Mouse (Mus musculus): ENCODE data around the gene Fzd2.
"Not testable (repeated sequence)": the region's sequence is repeated elsewhere in the genome, so short reads cannot be mapped to it uniquely, and the experiment has no call there.

GRCm38 (mm10) chr11:102564952-102565671 lies 39.1 kb upstream of the Fzd2 start:
- TF ChIP-seq CTCF (conservative IDR thresholded peaks at IDR 0.05; ENCODE audit: low read length); NANOG (IDR thresholded peaks at IDR 0.05; ENCODE audit: borderline replicate concordance, low read length); POU5F1 (IDR thresholded peaks at IDR 0.05; ENCODE audit: borderline replicate concordance, low read length): not testable (repeated sequence)

Data from E14TG2a.4 (cell line).